Mouse (Mus musculus) gastrocnemius, postnatal 25 days (tissue): Measurements from ENCODE around the gene Sh2d7. TPM values are rescaled to one million over a fixed set of nuclear protein-coding genes. Genes with fewer than 3 reads are reported as not detected.
A peak's percentile ranks its signal among the peaks of the same experiment; 100 is the strongest.
"Not testable (repeated sequence)": the region's sequence is repeated elsewhere in the genome, so short reads cannot be mapped to it uniquely, and the experiment has no call there.

Experiments
- DNase-seq: peaks from one replicate; pipeline ENCODE4 v3.0.0; 2022
- total RNA-seq, 2 experiments: library from RNA; stranded (reverse); gene quantifications; 1 replicate in 1 of 2; 2 replicates in 1 of 2; pipeline ENCODE4 v1.2.3; 2021

Sh2d7 gene
- total RNA-seq, 2 experiments from 2014 or later, result not detected

DNA sequence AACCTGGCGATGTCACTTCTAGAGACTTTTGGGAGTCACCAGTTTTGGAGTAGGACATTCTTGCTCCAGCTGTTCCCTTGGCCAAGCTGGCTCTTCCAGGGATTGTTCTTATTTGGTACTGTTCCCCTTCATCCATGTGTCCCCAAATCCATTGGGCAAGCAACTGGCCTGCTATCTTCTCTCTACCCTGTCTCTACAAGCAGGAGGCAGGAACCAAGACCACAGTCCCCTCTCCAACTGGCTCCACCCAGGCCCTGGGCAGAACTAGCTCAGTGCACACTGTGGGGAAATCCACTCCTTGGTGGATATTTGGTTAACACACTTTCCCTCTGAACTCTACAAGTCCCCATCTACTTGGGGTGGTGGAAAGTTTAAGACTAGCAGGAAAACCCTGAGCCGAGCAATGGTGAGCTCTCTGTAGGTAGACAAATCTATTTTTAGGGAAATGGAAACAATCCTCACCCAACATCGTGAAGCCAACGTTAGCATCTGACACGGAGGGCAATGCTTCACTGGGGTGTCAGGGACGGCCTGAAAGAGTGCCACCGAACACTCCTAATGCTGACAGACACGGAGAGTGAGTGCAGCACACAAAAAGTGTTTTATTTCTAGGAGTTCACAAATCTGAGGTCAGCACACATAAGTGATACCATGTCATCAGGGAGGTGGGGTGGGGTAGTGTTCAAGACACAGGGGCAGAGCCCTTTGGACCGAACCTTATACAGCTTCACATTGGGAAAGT is 5.6 kb downstream of the Sh2d7 start:
- DNase-seq, result no peak

DNA sequence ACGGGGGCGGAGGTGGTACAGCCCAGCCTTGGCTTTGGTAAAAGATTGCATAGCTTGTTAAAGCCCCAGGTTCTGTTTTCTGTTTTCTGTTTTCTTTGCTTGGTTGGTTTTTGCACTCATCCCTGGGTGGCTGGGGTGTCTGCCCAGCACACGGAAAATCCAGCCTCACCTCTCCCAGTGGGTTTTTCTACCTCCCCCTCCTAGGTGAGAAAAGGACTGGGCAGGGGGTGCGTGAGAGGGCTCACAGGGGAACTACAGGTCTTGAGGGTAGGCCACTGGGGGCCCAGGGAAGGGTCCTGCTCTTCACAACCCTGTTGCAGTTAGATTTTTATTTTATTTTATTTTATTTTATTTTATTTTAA is 6.2 kb downstream of the Sh2d7 start:
- DNase-seq, result no peak

DNA sequence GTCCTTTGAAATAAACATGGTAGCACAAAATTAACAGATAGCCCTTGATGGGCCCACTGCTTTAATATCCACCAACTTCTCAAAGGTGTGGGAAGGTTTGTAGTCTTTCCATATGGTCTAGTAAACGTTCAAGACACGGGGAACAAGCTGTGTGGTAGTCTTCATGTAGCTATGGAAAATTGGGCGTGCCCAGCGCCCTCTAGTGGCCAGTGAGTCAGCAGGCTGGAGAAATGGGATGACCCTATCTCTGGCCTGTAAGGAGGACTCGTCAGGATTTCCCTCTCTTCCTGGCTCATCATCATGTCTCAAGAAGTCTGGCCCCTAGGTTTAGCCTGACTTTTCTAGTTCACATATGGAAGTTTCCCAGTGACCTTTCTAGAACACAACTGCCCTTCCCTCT is 8.8 kb downstream of the Sh2d7 start:
- DNase-seq, result no peak

DNA sequence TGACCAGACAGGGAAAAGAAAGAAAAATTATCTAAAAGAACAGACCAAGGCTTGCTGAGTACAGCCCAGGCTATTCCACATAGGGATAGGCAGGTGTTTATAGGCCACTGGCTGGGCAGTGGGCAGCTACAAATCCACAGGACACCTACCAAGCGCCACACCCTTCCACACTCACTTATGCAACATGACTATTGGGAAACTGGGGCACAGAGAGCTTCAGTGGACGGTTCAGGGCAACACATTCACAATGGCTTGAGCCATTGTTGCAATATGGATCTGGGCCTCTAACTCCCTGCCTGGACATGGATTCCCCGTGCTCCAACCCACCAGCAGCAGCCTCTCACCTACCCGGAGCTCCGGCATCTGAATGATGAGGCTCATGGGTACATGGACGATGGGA is 10.6 kb downstream of the Sh2d7 start:
- DNase-seq, result no peak

DNA sequence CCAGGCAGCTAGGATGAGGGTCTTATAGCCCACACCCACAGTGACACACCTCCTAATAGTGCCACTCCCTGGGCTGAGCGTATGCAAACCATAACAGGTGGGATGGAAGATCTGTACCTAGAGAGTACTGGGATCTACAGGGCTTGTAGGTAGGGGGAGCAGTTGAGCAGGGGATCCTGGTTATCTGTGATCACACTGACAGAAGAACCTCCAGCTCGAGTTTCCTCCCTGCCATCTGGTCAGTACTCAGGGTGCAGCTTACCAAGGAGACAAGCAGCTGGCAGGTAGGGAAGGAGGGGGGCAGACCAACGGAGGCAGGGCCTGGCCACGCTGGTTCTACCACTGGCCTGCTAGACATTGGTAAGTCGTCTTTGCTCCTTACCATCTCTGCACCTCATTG is 13.6 kb downstream of the Sh2d7 start:
- DNase-seq, result peak; percentile 44

DNA sequence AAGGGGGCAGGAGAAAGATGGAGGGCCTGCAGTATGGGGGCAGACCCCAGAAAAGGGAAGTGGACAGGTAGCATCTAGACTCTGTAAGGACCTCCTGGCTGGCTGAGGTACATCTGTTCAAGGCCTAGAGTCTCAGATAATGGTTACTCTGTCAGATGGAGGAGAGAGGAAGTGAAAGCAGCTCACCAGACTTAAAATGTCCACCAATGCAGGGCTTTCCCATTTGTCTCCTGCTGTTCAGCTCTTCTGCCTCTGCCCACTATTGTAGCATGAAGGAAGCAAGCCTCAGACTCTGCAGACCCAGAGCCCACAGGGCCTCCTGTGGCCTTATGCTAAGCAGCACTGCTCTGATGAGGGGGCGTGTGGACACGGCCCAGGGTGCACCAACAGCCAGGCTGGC is 16.3 kb downstream of the Sh2d7 start:
- DNase-seq, result no peak

DNA sequence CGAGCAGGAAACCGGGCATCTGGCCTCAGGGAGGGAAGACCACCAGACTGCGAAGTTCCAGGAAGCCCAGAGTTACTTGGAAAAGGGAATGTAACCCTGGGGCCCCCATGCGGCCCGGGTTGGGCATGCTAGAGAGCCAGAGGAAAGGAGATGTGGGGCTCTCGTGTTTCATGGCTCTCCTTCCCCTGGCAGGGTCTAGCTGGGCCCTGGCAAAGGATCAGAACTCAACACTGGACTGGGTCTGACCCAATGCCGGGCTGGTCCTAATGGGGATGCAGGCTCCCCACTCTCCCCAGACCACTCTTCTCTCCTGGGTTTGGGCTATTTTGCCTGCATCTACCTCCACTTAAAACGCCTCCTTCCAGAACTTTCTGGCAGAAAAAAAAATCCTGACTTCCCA is 19.9 kb downstream of the Sh2d7 start:
- no peak for DNase-seq

DNA sequence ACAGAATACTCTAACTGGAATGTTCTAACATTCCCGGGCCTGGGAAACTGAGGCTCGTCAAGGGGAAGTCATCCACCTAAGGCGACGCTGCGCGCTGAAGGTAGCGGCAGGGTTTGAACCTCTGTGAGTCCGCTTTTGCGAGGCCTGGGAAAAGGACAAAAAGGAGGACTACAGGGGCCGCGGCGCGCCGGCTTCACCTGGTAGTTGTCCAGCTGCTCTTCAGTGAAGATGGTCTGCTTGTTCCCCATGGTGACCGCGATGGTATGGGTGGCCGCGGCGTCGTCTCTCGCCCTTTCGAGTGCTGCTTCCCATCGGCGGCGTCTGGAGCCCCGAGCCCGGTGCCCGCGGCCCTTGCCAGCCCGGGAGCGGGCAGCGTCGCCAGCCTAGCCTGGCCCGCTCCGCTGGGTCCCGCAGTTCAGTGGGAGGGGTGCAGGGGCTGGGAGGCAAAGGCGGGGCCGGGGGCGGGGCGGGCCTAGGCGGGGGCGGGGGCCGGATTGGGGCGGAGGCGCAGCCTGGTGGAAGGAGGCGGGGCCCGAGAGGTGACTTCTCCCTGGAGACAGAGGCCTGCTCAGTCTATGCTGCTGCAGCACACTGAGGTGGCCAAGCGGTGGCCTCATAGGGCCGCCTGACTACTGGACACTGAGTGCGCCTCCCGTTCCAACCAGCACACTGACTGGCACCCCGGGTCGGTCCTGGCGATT is 21.1 kb downstream of the Sh2d7 start, which contains the start of gene Cib2:
TSS of gene Cib2 (minus strand) at position 448 of the 701 bp plus-strand sequence.
- peak; percentile 91 for DNase-seq

DNA sequence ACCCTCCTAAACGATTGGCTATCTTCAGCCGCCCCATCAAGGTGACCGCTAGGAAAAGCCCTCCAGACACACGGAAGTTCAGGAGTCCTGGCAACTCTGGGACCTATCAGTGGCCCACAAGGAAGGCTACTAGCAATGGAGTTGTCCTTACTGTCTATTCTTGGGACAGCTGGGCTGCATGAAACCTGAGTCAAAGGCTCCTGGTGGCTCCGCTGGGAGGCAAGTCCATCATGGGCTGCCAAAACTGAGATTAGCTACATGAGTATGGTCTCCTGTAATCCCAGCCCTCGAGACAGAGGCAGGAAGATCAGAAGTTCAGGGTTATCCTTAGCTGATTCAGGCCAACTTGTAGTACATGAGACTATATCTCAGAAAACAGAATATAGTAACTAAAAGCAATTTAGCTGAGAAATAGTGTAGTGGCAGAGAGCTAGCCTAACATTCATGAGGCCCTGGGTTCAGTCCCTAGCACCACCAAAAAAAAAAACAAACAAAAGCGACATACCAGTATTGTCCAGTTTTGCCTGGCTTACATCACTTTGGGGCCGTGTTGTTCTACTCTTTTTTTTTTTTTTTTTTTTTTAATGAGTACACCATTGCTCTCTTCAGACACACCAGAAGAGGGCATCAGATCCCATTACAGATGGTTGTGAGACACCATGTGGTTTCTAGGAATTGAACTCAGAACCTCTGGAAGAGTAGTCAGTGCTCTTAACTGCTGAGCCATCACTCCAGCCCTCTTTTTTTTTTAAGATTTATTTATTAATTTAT is 22.2 kb downstream of the Sh2d7 start:
- DNase-seq, result peak; percentile 48

DNA sequence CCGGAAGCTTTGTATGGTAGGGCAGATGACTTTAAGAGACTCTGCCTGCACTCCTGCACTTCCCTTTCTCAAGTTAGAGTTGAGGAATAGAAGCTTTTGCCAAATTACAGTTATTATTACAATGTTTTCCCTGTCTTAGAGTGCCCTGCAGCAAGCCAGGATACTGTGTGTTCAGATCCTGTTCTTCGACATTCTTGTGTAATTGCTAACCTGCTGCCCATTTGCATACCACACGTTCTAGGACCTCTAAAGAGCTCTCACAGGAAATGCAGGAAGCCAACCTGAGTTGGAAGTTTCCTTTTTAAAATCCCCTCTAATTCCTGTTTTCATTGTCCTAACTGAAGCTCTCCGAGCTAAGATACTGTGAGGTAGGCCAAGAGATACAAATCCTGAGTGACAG is 28.2 kb downstream of the Sh2d7 start:
- no peak for DNase-seq

DNA sequence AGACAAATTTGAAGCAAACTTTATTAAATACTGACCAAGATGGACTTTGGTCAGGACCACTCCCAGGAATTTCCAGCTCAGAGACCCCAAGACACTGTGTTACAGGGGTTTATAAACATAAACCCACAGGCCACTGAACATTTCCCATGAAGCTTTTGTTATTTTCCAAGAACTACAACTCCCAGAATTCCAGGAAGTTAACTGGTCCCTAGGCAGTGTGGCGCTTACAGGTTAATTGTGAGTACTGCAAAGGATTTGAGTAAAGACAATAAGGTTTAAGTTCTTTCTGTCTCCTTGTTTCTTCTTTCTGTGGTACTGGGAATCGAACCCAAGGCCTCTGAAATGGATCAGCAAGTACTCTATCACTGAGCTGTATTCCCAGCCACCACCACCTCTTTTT is 29.9 kb downstream of the Sh2d7 start:
- no peak for DNase-seq

DNA sequence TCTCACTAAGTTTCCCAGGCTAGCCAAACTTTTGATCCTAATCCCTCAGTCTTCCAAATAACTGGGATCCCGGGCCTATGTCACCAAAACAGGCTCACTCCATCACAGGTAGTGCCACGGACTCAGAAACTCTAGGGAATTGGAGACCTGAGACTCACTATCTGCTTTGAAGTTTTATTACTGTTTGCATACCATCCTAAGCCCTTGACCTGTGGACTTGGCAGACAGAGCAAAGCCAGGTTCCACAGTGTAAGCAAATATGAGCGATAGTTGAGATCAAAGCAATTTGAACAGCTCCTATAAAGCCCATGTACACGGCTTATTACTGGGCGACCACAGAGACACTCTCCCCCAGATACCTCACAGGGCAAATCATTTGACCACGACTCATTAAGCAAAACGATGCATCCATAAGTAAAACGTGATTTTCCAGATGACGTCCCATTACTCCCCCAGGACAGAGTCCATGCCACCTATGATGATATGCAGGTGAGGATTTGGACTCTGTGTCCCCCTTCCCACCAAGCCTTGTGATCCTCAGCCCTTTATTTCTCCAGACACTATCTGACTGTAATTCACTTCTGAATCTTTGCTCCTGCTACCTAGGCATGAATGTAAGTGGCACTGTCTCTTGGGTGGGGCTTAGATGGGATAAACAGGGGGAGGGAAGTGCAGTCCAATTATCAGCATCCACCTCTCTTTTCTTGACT is 32.5 kb downstream of the Sh2d7 start:
- DNase-seq, result no peak

DNA sequence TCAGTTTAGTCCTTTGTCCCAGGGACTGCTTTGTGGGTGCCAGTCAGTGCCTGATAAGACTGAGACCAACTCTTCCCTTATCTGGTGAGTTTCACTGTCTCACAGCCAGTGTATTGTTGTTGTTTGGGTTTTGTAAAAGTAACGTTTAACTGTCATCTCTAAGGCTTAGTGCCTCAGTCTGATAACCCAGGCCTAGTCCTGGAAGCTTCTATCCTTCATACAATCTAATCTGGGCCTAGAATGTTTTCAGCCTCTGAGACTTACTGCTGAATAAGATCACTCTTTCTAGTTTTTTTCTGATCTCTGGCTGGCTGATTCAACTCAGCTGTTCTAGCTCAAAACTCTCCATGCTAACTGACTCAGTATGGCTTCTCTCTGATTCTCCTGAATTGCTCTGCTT is 44.9 kb downstream of the Sh2d7 start:
- no peak for DNase-seq

DNA sequence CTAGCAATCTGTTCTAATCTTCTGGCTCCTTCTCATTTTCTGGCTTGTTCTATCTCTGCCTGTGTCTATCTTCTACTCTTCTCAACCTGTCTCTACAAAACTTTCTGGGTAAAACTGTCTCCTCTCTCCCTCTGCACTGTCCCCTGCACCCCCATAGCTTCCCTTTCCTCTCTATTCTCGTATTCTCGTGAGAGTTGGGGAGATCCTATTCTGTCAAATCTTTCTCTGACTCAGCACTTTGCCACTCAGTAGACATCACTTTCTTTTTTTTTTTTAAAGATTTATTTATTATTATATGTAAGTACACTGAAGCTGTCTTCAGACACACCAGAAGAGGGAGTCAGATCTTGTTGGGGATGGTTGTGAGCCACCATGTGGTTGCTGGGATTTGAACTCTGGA is 45.3 kb downstream of the Sh2d7 start:
- DNase-seq, result not testable (repeated sequence)

DNA sequence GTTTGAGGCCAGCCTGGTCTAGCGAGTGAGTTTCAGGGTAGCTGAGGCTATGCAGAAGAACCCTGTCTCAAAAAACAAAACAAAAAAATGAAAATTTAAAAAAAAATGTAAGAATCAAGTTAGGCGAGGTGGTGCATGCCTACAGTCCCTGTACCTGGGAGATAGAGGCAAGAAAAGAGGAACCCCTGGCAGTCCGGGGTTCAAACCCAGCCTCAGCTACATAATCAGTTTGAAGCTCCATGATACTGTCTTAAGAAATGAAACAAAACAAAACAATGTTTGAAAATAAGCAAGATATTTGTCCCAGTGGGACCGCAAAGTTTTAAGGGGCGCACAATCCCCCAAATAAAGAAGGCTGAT is 47.0 kb downstream of the Sh2d7 start:
- DNase-seq, result no peak

DNA sequence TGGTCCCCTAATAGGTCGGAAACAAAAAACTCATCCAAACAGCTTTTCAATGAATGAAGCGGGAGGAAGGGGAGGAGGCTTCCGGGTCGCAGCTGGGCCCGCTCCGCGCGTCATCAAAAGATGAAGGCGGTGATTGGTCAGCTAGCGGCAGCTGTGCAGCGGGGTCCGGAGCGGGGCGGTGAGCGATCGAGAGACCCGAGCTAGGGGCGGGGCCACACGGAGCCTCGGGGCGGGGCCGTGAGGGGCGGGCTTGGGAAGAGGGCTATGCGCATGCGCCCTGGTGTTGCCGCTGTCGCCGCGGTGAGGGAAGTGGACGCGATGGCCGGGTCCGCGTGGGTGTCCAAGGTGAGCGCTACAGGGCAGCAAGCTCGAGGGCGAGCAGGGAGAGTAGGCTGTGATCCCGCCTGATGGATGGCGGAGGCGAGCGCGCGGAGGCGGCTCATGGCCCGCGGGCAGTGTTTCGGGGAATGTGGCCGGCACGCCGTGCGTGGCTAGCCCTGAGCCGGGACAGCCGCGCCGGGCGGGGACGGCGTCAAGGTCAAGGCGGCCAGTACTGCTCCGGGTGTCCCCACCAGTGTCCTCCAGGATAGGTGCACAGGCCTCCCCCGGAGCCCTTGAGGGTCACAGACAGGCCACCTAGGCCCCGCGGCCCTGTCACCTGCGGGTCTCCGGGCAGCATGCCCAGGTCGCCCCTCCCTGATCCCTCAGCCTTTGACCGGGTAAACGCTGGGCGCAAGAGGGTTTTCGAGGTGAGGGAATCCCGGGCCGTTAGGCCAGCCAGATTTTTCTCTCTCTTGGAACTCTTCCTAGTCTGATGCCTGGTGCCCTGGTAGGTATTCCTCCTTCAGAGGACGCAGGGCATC is 47.6 kb downstream of the Sh2d7 start, which contains the start of gene Idh3a:
TSS of gene Idh3a (plus strand) at position 136 of the 863 bp plus-strand sequence.
- peak; percentile 98 for DNase-seq

DNA sequence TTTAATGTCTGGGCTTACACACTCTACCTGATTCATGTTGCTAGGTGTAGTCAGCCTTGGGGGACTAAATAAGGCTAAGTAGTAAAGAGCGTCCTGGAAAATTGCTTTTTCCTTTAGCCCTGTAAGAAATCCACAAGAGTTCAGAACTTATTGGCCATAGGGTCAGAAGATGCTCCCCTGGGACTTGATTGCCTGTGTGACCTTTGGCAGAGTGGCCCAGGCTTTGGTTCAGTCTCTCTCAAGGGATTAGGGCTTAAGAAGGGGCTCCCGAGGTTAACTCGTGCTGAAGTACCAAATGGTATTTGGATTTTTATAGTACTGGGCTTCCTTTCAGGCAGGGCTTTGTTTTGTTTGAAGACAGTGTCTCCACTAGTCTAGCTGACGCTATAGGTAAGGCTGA is 49.1 kb downstream of the Sh2d7 start:
- no peak for DNase-seq

DNA sequence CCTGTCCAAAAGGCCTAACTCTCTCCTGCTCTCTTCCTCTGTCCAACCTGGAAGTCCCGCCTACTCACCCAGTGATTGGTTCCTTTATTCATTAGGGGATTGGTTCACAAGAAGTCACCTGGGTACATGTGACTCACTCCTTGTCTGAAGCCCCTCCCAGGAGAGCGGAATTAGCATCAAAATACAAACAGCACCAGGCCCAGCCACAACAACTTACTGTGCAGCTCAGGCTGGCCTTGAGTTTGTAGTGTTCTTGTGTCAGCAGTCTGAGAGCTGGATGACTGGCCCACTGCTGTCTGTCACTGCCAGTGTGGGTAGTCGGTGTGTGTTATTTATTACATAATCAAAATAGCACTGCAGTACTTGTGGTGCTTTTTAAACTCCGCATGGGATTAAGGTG is 54.9 kb downstream of the Sh2d7 start:
- peak; percentile 38 for DNase-seq
